Mouse (Mus musculus) megakaryocyte-erythroid progenitor cell, adult 5-6 weeks (primary cell): Measurements from ENCODE around the gene Tenm4. TPM values are rescaled to one million over a fixed set of nuclear protein-coding genes. Genes with fewer than 3 reads are reported as not detected.

Source experiments
- ATAC-seq: replicated peaks from 2 replicates; pipeline ENCODE4 v1.8.0; 2016; ENCODE audit warnings: mild to moderate bottlenecking, inconsistent platforms; ENCODE audit not compliant: severe bottlenecking, poor library complexity, low FRiP score, low TSS enrichment
- total RNA-seq, 2 experiments: library from RNA; stranded (forward) in 1 of 2; stranded (reverse) in 1 of 2; fragments of 200-1000, 215-1000 nt in 1 of 2; fragments of >200 nt in 1 of 2; fragmentation: Nextera tagmentation in 1 of 2; gene quantifications; 2 replicates each; pipeline ENCODE4 v1.2.3; 2014 to 2017

Tenm4 gene
- 0.89 TPM in 1 of 2 replicates, not detected in the other for total RNA-seq (2014; fragmentation: Nextera tagmentation)
- 0.11 and 0.14 TPM in 2 replicates for total RNA-seq (2017)

DNA sequence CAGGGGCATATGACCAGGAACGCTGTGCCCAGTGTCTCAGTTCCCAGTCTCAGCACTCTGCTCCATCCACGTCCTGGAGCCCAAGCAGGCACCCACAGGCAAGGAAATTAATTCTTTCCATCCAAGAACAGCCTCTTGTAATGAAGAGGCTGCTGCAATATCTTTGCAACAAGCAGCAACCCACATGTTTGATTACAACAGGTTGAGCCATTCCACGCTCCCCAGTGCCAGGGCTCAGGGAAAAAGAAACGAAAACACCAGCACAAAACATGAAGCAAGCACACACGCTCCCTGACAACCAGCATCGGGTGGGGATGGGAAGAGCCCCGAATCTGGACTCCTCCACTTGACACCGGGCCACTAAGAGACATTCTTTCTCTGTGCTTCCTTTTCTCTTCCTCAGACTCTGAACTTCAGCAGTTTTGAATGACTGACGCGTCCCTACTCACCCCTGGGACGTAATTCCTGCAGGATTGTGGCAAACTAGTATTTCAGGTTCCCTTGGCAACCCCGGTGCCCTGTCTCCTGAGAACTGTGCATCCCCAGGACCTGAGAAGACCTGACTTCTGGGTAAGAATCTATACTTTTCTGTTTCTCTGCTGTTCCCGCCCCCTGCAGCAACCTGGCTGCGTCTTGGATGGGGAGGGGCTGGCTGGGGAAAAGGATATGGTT, at the start of gene Tenm4:
TSS of gene Tenm4 (plus strand) at position 323 of the 672 bp plus-strand sequence.
- no peak for ATAC-seq

DNA sequence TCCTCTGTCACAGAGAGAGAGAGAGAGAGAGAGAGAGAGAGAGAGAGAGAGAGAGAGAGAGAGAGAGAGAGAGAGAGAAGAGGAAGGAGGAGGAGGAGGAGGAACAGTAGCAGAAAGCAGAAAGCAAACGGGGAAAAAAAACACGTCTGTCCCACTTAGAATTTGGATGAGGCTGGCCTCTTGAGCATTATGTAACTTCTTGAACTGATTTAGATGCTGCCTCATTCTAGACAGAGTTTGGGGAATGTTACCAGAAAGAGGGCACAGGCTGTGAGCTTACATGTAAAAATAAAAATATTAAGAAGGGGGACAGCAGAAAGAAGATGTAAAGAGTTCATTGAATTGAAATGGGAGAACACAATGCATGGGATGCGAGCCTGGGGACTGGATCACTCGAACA, 40.3 kb upstream of the Tenm4 start:
- no peak for ATAC-seq

GRCm38 (mm10) chr7:96131175-96131574, 39.9 kb upstream of the Tenm4 start:
- no peak for ATAC-seq

DNA sequence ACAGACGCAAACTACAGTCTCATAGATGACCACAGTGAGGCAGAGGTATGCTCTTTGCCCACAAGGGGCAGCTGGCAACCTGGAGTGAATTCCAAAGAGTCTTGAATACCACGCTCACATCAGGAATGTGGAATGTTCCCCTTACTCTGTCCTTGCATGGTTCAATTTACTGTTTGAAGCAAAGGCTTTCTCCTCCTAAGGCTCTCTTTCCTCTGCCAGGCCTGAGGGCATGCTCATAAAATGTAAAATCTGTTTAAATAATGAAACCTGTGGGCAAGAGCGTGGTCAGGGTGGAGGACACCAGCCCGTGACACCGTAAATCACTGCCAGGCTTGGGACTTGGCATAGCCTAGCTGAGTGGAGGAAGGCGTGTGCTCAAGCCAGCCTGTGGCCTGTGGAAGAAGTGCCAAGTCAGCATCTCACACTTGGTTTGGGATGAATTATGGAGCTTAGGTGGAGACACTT, 34.5 kb upstream of the Tenm4 start:
- ATAC-seq, result no peak

GRCm38 (mm10) chr7:96141876-96142275, 29.2 kb upstream of the Tenm4 start:
- no peak for ATAC-seq

DNA sequence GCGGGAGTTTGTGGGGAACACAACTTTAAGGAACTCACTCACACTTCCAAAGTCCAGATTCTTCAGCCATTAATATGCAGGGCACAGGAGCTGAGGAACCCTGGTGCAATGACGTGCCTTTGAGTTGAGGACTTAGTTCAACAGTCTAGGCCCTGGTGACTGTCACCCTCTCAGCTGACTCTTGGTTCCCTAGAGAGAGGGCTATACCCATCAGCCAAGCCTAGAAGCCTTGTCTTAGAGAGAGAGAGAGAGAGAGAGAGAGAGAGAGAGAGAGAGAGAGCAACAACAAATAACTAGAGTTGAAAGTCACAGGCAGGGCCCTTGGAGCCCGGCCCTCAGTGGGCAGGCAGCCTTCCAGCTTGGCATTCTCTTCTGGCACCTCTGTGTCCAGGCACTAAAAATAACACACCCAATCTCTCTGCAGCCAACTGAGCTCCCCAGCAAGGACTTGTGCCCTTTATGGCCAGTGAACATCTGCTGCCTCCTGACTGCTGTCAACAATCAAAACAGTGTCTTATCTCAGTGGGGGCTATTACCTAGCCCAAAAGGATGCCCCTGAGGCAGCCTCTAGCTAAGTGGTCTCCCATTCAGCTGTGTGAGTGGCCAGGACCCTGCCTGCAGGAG, 28.0 kb upstream of the Tenm4 start:
- ATAC-seq, result no peak

DNA sequence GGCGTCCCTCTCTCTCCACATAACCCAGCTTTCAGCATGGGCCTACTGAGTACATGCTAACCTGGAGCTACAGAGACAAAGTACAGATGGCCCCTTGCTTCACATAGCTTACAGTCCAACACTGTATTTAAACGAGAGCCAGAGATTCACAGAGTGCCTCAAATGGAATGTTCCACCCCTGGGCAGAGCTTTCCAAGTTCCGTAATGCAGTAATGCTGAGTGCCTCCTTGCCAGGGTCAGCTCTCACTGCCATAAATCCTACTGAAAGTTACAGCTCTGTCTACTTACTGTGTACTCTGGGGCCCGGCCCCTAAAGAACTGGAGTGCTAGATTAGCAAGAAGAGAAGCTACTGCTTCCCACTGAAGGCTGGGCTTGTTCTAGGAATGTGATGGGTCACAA, 23.6 kb upstream of the Tenm4 start:
- no peak for ATAC-seq

DNA sequence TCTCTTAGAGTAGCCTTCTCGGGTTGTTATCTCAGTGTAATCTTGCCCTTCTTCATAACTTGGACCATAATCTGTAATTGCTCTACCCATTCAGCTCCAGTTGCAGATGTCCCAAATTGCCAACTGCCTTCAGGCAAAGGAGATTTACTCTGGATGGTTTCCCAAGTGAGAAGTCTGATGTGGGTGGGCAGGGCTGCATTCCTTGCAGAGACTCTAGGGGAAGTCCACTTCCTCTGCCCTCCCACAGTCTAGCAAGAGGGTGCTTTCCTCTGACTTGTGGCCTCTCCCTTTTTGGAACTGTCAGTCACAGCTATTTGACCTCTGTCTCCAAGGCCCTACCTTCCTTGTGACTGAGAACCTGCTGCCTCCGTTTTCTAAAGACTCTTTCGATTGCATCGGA, 22.9 kb upstream of the Tenm4 start:
- ATAC-seq, result no peak

GRCm38 (mm10) chr7:96151277-96151676, 19.8 kb upstream of the Tenm4 start:
- 0 out of 2 replicates have a peak, but pooled peaks have one; percentile 63 for ATAC-seq

DNA sequence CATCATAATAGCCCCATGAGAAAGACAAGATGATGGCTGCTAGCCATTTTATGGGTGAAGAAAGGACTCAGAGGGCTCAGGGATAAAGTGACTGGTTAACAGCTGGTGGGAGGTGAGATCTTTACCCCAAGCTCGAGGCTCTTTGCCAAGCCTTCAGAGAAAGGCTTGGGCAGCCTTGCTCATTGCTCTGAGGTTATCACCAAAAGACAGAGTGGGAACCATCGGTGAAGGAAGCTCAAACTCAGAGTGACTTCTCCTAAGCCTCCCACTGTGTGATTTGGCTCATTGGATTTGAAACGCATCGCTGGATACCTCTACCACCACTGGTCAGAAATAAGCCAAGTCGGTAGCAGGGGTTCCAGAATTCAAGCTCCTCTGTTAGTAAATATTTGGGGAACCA, 19.1 kb upstream of the Tenm4 start:
- ATAC-seq, result no peak

DNA sequence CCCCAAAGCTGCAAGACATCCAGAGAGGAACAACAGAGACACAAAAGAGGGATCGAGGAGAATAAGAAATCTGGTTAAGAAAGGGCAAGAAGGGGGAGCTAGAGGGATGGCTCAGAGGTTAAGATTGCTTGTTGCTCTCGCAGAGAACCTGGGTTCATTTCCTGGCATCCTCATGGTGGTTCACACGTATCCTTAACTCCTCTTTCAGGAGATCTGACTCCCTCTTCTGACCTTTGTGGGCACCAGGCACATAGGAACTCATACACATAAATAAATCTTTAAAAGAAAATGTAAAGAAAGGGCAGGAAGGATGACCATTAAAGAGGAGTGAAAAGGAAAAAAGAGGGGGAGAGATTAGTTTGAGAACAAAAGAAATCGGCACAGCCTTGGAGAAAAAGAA, 18.6 kb upstream of the Tenm4 start:
- ATAC-seq, result no peak

DNA sequence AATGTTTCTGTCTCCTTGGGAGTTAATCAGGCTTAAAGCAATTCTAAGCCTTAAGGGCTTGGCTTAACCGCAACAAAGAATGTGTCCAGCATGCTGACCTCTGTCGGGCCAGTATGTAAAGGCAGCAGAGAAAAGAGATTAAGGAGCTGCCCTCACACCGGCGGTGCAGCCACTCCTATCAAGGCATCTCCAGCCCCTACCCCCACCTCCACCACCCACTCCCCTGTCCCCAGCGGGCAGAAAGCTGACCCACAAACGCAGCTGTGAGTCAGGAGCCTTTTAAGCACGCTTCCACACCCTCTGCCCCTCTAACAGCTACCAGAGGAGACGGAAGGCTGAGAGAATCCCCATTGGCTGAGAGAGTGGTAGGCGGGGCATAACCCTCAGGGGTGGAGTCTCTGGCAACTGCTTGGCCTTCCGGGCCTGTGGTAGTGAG, 18.1 kb upstream of the Tenm4 start:
- peak; percentile 65 for ATAC-seq

GRCm38 (mm10) chr7:96154025-96154424, 17.0 kb upstream of the Tenm4 start:
- no peak for ATAC-seq

- ATAC-seq, result no peak
Observed at GRCm38 (mm10) chr7:96156481-96157255, 14.4 kb upstream of the Tenm4 start.

- ATAC-seq, result no peak
Observed at GRCm38 (mm10) chr7:96164141-96164540, 6.9 kb upstream of the Tenm4 start.

DNA sequence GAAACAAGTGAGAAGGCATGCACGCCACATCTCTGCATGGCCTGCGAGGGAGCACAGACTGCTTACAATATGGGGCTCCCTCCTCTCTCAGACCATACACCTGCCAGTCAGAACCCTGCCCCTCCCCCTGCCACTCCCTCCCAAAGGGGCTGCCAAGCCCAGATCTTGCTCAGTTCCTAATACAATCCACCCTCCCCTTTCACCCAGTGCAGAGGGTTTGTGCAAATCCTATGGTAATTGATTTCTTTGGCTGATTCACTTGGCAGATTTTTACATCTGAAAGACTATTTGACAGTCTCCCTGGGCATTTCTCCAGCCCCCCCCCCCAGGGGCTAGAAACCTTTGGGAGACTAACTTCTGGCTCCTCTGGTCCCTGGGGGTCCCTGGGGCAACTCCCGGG, 2.1 kb upstream of the Tenm4 start:
- ATAC-seq, result no peak

GRCm38 (mm10) chr7:96171596-96172563, 834 bp downstream of the Tenm4 start:
- no peak for ATAC-seq

DNA sequence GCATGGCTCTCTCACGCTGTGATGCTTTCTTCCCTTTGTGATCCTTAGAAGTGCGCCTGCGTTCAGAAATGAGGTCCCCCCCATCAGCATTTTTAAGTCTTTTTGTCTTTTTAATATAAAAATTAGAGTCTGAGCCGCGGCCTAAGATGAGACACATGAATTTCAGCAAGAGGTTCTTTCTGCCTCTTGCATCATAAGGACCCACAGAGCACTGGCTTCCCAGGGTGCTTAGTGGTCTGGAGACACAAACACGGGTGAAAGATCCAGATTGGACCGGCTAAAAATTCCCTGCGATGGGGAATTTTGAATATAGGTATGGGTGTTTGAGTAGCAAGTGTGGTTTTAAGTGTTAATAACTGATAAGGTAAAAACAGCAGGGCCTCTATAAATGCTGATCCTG, 5.7 kb downstream of the Tenm4 start:
- no peak for ATAC-seq

DNA sequence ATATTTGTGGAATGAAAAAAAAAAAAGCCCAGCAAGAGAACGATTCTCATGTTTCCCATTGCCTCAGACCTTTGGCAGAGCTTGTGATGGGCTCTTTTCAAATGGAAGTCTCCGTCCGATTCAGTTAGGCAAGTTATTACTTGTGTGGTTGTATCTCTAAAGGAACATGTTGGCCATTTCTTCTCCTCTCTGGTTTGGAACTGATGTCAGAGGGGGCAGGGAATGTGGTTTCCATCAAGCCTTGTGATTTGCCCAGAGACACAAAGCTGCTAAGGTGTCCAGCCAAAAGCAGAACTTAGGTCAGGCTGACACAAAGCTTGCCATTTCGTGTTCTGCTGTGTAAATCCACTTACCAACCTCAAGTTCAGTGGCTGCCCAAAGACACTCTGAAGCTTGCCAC, 10.7 kb downstream of the Tenm4 start:
- no peak for ATAC-seq
